Mouse (Mus musculus) E14TG2a.4 (cell line): ENCODE data around the gene Sh3gl3.

Source experiments
- CTCF ChIP-seq: conservative IDR thresholded peaks from 2 replicates; pipeline ENCODE4 v1.5.1; 2014; ENCODE audit warnings: low read length
- NANOG ChIP-seq: IDR thresholded peaks from 2 replicates; pipeline ENCODE4 v1.6.1; 2014; ENCODE audit warnings: borderline replicate concordance, low read length, mixed read lengths
- POU5F1 ChIP-seq: IDR thresholded peaks from 2 replicates; pipeline ENCODE4 v1.6.1; 2014; ENCODE audit warnings: low read length, borderline replicate concordance

DNA sequence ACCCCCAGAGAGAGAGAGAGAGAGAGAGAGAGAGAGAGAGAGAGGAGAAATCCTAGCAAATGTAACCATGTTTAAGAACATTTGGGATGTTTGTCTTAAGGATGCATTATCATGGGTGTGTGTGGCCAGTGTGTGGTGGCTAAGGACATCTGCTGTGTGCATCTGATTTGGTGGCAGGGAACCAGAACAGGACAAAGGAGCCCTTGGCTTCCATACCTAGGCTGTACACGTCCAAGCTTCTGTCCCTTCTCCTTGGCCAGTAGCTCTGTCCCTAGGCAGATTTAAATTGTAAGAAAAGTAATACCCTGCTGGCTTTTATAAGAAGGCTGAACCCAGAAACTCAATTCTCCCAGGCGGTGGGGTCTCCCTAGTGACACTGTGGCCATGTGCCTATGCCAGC, 121.0 kb downstream of the Sh3gl3 start:
- no peak for TF ChIP-seq CTCF
- no peak for TF ChIP-seq POU5F1
- no peak for TF ChIP-seq NANOG
